Mouse (Mus musculus) lung, embryonic 16.5 days (tissue): ENCODE measurements around the gene Psme3. TPM values are rescaled to one million over a fixed set of nuclear protein-coding genes. Genes with fewer than 3 reads are reported as not detected.

Experiments
- ATAC-seq: fragments of 200-750 bp; cut with Nextera tagmentation; 2 replicates; pipeline ENCODE4 v1.8.0; 2017; ENCODE audit warnings: low read depth, mild to moderate bottlenecking, moderate library complexity
- H3K27ac ChIP-seq: fragments of 300-500 bp; sonication (generic); 2 replicates; pipeline ENCODE4 v1.5.1; 2014; ENCODE audit warnings: mild to moderate bottlenecking, control low read depth, low read length
- H3K27me3 ChIP-seq: fragments of 300-500 bp; sonication (generic); 2 replicates; pipeline ENCODE4 v1.6.1; 2014; ENCODE audit warnings: low read depth, low read length, mixed read lengths; ENCODE audit not compliant: control insufficient read depth, insufficient read depth
- H3K36me3 ChIP-seq: fragments of 300-500 bp; sonication (generic); 2 replicates; pipeline ENCODE4 v1.6.1; 2014; ENCODE audit warnings: low read length; ENCODE audit not compliant: control insufficient read depth, insufficient read depth
- H3K4me1 ChIP-seq: fragments of 300-500 bp; sonication (generic); replicated peaks from 2 replicates; pipeline ENCODE4 v1.6.1; 2014; ENCODE audit warnings: low read length, mixed read lengths; ENCODE audit not compliant: control insufficient read depth, insufficient read depth
- H3K4me2 ChIP-seq: fragments of 300-500 bp; sonication (generic); 2 replicates; pipeline ENCODE4 v1.6.1; 2014; ENCODE audit warnings: low read depth, low read length, control low read depth
- H3K4me3 ChIP-seq: fragments of 300-500 bp; sonication (generic); 2 replicates; pipeline ENCODE4 v1.5.1; 2014; ENCODE audit warnings: mild to moderate bottlenecking, low read length, control low read depth
- H3K9ac ChIP-seq: fragments of 300-500 bp; sonication (generic); 2 replicates; pipeline ENCODE4 v1.6.1; 2014; ENCODE audit warnings: low read length, control low read depth
- H3K9me3 ChIP-seq: fragments of 300-500 bp; sonication (generic); 2 replicates; pipeline ENCODE4 v1.6.1; 2016; ENCODE audit warnings: low read length; ENCODE audit not compliant: control insufficient read depth
- WGBS: fragments of 180-500 bp; shearing (Covaris S2); extraction: QIAGEN DNeasy Blood & Tissue Kit; methylation state at CpG from one replicate; pipeline ENCODE4 v1.1.7; 2014; 5-methylcytosine and 5-hydroxymethylcytosine counted together
- polyA plus RNA-seq: library from polyadenylated mRNA; unstranded; fragments of >200 nt; fragmentation: Nextera tagmentation; extraction: Ambion mirVana; gene quantifications from 2 replicates; pipeline ENCODE4 v1.2.1, GENCODE M21; 2015

Psme3 gene
- 94.0 and 101 TPM in 2 replicates for polyA plus RNA-seq

DNA sequence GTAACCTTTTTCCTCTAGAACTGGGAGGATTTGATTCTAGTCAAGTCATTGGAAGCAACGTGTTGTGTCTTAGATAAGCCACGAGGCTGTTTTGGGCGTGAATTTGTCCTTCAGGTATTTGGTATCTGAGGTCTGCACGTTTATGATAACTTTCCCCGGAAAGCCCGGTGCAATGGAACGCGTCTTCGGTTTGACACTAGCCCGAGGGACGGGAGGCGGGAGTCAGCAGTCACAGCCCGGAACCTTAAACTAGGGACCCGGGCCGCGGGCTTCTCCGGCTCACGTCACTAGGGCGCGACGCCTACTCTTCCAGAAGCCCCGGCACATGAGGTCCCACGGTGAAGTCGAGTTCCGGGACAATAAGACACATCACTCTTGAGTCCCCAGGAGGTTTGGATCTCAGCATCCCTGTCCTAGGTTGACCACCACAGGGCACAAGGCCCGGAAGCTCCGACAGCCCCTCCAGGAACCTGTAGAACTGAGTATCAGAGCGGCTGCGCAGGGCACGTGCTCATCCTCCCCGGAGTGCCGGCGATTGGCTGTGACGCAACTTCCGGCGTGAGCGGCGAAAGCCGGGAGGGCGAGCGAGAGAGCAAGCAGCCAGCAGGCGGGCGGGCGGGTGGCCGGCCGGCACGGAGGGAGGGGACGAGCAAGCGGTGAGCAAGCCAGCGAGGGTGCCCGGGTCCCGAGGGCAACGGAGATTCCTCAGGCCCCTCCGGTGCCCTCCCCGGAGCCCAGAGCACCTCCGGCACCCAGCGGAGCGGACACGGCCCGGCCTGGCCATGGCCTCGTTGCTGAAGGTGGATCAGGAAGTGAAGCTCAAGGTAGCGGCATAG lies at the start of gene Psme3:
Gene Psme3 (plus strand): TSS at position 549 of the 836 bp plus-strand sequence.
- Histone ChIP-seq H3K4me2 (peak within 1 kb of the TSS; percentile 82), H3K27me3 (no peaks in the 10 kb centered on the region), H3K36me3 (peaks cover 23% of the 10 kb centered on the region), H3K9me3 (no peaks in the 10 kb centered on the region), H3K9ac (peak within 1 kb of the TSS; percentile 86), H3K27ac (peak within 1 kb of the TSS; percentile 51), H3K4me1 (peaks cover 11% of the 10 kb centered on the region), H3K4me3 (peak within 1 kb of the TSS; percentile 72)
- ATAC-seq: peak; percentile 93
- WGBS: under 1% methylated on average over 55 of the region's 62 CpGs

DNA sequence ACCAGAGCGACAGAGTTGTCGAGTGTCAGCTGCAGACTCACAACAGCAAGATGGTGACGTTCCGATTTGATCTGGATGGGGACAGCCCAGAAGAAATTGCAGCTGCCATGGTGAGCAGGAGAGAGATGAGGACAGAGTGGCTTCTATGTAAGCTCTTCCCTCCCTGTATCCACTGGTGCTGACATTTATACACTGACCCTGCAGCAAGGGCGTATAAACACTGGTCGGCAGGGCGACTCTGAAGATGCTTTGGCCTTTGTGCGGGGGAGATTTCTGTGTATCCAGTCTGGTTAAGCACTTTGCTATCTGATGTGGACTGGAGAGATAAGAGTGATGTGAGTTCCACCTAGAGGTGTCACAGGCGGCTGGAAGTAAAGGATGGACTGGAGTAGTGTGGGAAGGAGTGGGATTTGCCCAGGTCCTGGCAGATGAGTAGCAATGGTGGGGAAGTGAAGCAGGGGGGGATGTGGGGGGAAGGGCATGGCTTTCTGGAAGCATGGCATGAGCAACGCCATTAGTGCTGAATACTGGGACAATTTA lies 46.4 kb upstream of the Psme3 start:
- Histone ChIP-seq H3K4me3 (no peak overlapping the region), H3K4me1 (peaks cover 12% of the 10 kb centered on the region), H3K9me3 (no peaks in the 10 kb centered on the region), H3K27me3 (peaks cover 10% of the 10 kb centered on the region), H3K4me2 (0 out of 2 replicates have a peak overlapping the region, but pooled peaks have one; percentile 5), H3K27ac (no peak overlapping the region), H3K9ac (peak overlapping the region; percentile 42), H3K36me3 (no peaks in the 10 kb centered on the region)
- no peak for ATAC-seq
- 8% methylated on average over 10 of the region's 10 CpGs for WGBS

DNA sequence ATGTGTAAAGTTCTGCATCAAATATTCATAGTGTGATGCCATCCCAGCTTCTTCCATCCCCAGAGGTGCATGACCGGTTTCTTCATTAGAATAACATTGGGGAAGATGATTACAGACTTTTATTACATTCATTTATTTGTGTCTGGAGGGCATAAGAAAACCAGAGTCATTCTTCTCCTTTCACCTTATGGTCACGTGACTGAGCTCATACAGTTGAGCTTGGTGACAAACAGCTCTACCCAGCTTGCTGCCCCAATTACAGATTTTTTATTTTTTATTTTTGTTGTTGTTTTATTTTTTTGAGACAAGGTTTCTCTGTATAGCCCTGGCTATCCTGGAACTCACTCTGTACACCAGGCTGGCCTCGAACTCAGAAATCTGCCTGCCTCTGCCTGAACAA lies 43.6 kb upstream of the Psme3 start:
- H3K4me1 ChIP-seq: peaks cover 18% of the 10 kb centered on the region
- ATAC-seq: no peak
- H3K9me3 ChIP-seq: no peaks in the 10 kb centered on the region
- H3K36me3 ChIP-seq: no peaks in the 10 kb centered on the region
- 81% methylated on average over 3 of the region's 3 CpGs for WGBS
- no peak overlapping the region for H3K9ac ChIP-seq
- no peaks in the 10 kb centered on the region for H3K27me3 ChIP-seq
- H3K4me2 ChIP-seq: no peak overlapping the region
- H3K4me3 ChIP-seq: no peak overlapping the region
- H3K27ac ChIP-seq: no peak overlapping the region

DNA sequence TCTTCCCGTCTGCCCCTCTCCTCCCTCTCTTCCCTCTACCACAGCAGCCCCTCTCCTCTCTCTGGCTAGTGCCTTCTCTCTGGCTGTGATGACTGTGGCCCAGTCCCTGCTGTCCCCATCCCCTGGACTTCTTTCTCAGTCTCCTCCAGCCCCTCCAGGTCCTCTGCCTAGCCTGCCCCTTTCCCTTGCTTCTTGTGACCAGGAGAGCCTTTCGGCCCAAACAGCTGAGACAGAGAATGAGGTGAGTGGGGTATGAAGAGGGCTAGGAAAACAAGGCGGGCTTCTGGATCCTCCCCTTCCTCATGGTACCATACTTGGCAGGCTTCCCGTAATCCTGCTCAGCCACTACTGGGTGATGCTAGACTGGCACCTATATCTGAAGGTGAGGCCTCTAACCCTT lies 40.7 kb upstream of the Psme3 start:
- WGBS: 51% methylated on average over 4 of the region's 4 CpGs
- no peaks in the 10 kb centered on the region for H3K36me3 ChIP-seq
- no peak for ATAC-seq
- no peak overlapping the region for H3K4me3 ChIP-seq
- no peak overlapping the region for H3K27ac ChIP-seq
- no peaks in the 10 kb centered on the region for H3K9me3 ChIP-seq
- H3K9ac ChIP-seq: no peak overlapping the region
- no peak overlapping the region for H3K4me2 ChIP-seq
- no peaks in the 10 kb centered on the region for H3K27me3 ChIP-seq
- H3K4me1 ChIP-seq: peaks cover 26% of the 10 kb centered on the region

DNA sequence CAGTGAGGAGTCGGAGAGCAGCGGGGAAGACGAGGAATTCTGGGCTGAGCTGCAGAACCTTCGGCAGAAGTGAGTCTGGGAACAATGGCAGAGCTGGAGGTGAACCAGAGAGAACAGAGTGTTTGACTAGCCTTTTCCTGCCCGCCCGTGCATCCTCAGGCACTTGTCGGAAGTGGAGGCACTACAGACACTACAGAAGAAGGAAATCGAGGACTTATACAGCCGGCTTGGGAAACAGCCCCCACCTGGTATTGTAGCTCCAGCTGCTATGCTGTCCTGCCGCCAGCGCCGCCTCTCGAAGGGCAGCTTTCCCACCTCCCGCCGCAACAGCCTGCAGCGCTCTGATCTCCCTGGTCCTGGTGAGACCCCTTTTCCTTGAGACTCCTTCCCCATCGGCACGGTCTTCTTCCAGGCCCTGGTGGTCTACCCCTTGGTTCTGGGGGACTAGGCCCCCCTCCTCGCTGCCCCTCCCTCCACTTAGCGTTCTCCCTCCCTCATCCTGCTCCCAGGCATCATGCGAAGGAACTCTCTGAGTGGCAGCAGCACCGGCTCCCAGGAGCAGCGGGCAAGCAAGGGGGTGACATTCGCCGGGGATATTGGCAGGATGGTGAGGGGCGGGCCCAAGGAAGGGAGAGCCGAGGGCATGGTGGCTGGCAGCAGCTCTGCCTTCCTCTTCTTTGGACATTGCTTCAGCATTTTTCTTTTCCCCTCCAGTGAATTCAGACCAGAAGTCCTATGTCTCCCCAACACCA lies 39.5 kb upstream of the Psme3 start:
- H3K27me3 ChIP-seq: no peaks in the 10 kb centered on the region
- H3K9me3 ChIP-seq: no peaks in the 10 kb centered on the region
- peak overlapping the region; percentile 84 for H3K4me2 ChIP-seq
- 25% methylated on average over 27 of the region's 27 CpGs for WGBS
- H3K4me1 ChIP-seq: peaks cover 26% of the 10 kb centered on the region
- no peak overlapping the region for H3K4me3 ChIP-seq
- no peak overlapping the region for H3K27ac ChIP-seq
- ATAC-seq: no peak
- H3K9ac ChIP-seq: peak overlapping the region; percentile 23; the same call in 1 of the 2 replicates
- no peaks in the 10 kb centered on the region for H3K36me3 ChIP-seq

DNA sequence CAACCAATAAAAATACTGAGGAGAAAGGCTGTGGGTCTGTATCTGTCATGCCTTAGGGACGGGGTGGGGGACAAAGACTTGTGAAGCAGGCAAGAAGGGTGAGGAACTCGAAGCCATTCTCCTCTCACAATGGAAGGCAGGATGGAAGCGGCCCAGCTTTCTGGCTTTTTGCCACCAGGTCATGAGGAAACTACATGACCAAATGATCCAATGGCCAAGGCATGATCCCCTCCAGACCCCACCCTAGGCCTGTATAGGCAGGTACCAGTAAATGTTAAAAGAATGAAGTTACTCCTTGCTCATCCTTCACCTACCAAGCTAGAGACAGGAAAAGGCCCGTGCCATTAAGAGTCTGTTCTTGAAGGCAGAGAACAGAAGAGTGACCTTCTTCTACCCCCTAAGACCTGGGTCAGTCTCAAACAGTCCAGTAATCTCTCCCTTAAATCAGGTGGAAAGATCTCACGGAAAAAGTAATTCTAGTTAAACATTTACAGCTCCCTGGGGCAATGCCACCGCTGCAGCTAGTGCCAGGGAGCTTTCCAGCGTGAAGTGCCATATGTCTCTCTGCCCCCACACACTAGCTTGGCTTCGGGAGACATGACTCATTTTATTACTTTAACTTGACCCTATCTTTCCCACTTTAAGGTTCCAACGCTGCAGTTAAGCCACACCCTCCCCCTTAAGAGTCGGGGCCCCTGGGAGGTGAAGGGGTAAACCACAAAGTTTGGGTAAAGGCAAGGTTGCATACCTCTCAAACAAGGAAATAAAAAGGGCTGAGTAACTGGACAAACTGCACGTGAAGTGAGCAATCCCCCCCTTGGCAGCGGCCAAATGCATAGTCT lies 38.4 kb upstream of the Psme3 start:
- WGBS: 42% methylated on average over 12 of the region's 12 CpGs
- Histone ChIP-seq H3K4me1 (peaks cover 26% of the 10 kb centered on the region), H3K36me3 (no peaks in the 10 kb centered on the region), H3K9me3 (no peaks in the 10 kb centered on the region), H3K27me3 (no peaks in the 10 kb centered on the region), H3K9ac (peak overlapping the region; percentile 86), H3K4me2 (peak overlapping the region; percentile 84), H3K27ac (peak overlapping the region; percentile 72), H3K4me3 (peak overlapping the region; percentile 85)
- peak; percentile 30 for ATAC-seq

DNA sequence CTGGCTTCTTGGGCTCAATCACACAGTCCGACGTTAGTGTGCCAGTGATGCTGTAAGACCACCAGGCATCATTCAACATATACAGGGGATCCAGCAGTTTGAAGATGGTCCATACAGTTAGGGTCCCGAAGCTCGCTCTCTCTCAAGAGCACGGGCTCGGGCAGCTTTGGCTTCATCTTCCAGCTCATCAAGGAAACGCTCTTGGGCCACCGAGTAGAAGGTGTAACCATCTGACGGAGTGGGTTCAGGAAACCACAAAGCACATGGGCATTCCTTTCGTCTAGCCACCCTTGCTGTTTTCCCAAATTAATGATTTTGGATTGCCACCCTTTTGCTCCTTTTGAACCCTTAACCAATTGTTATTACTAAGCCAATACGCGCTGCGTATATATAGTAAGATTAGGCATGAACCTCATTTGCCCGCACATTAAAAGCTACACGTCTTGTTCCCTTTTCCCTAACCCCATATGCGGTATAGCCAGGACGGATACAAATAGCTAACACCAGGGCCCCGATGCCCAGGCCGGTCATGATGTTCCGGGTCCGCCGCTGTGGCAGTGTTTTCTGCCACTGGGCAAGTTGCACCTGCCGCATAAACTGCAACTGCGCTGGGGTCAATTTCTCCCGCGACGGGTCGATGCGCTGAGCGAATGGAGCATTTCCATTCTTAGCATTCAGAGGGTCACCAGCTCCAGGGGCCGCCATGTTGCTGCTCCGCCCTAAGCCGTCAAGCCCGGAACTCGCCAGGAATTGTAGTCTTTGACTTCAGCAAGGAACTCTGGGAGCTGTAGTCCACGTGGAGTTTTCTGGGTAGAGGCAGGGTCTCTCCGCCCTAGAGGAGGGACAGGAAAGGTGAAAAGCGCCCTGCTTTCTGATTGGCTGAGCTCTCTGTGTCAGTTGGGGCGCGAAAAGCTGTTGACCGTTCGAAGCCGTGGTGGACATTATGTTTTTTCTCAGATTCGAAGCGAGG lies 37.5 kb upstream of the Psme3 start, which contains the start of the genes Cntd1 and Coa3:
Gene Cntd1 (plus strand): TSS at position 790 of the 970 bp plus-strand sequence.
Gene Coa3 (minus strand): TSS at position 892 of the 970 bp plus-strand sequence.
- H3K36me3 ChIP-seq: no peaks in the 10 kb centered on the region
- H3K9me3 ChIP-seq: no peaks in the 10 kb centered on the region
- peak; percentile 96 for ATAC-seq
- no peaks in the 10 kb centered on the region for H3K27me3 ChIP-seq
- H3K4me1 ChIP-seq: peaks cover 26% of the 10 kb centered on the region
- H3K27ac ChIP-seq: peak within 1 kb of the TSS; percentile 72
- WGBS: 6% methylated on average over 45 of the region's 45 CpGs
- peak within 1 kb of the TSS; percentile 84 for H3K4me2 ChIP-seq
- peak within 1 kb of the TSS; percentile 86 for H3K9ac ChIP-seq
- peak within 1 kb of the TSS; percentile 85 for H3K4me3 ChIP-seq

DNA sequence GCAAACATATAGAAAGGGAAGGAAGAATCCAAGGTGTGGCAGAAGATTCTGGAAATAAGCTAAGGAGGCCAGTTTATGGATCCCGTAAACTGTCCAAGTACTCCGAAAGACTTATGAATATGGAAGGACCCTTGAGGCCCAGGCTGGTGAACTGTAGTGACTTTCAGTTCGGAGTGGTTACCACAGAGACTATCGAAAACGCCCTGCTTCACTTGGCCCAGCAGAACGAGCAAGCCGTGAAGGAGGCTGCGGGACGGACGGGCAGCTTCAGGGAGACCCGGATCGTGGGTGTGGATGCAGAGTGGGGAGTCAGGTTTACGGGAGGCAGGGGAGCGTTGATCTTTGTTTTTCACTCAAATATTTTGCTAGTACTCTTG lies 36.8 kb upstream of the Psme3 start:
- Histone ChIP-seq H3K27ac (peak overlapping the region; percentile 10; the same call in 1 of the 2 replicates), H3K4me1 (peaks cover 26% of the 10 kb centered on the region), H3K9ac (peak overlapping the region; percentile 86), H3K36me3 (no peaks in the 10 kb centered on the region), H3K27me3 (no peaks in the 10 kb centered on the region), H3K9me3 (no peaks in the 10 kb centered on the region), H3K4me3 (peak overlapping the region; percentile 85), H3K4me2 (peak overlapping the region; percentile 84)
- peak; percentile 5; the same call in 1 of the 2 replicates for ATAC-seq
- 59% methylated on average over 14 of the region's 14 CpGs for WGBS
